Mouse (Mus musculus): ENCODE data around the gene Cic. TPM values are rescaled to one million over a fixed set of nuclear protein-coding genes. Genes with fewer than 3 reads are reported as not detected.
A peak's percentile ranks its signal among the peaks of the same experiment; 100 is the strongest.

Gene Cic
- total RNA-seq, 2 experiments from 2014 or later = 212 to 225 TPM

DNA sequence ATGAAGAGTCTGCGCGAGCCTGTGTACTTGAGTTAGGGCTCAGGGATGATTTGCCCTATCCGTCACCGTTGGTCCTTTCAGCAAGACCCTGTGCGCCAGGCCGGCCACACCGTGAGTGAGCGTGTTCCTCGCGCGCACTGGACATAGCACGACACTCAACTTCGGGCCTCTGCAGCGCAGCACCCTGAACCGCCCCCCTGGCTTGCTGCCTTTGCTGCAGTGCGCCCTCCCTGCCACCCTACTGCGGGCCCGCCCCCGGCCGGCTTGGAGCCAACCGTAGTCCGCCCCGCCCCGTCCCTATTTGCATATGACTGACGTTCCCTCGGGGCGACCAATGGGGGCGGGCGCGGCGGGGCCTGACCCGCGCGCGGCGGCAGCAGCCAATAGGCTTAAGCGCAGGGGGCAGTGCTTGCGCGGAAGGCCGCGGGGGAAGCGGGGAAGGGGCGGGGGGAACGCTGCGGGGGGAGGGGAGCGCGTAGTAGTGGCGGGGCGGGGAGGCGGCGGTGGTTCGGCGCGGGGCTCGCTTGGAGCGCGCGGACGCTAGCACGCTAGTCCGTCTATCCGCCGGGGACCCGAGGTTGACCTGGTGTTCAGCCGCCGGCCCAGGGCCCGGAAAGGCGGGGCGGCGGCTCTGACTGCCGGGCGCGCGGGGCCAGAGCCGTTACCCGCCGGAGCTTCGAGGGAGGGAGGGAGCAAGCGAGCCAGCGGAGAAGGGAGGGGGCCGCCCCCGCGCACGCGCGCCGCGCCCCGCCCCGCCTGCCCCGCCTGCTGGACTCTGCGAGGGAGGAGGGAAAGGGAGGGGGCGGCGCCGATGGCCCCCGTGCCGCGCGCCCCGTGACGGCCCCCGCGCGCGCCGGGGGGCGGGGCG is 14.5 kb downstream of the Cic start:
- DNase-seq (ENCODE audit: low spot score in 2 of 2) = peak; percentile 95 to 96

DNA sequence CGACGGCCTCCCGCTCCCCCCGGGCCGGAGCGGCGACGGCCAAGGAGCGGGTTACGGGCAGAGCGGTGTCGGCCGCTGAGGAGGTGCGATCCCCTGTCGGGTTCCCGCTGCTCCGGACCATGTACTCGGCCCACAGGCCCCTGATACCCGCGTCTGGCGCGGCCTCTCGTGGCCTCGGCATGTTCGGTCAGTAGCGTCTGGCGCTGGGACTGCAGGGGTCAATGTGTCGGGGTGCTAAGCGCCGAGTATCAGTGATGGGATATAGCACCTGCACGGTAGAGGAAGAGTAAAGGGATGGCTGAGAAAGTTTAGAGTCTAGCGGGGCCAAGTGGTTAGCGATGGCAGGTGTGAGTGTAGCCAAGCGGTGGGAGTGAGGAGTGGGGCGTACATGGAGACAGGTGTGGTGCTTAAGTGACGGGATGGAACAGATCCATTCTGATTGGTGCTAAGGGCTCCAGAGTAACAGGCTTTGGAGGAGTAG is 15.3 kb downstream of the Cic start:
- DNase-seq (ENCODE audit: low spot score in 2 of 2) = no peak

DNA sequence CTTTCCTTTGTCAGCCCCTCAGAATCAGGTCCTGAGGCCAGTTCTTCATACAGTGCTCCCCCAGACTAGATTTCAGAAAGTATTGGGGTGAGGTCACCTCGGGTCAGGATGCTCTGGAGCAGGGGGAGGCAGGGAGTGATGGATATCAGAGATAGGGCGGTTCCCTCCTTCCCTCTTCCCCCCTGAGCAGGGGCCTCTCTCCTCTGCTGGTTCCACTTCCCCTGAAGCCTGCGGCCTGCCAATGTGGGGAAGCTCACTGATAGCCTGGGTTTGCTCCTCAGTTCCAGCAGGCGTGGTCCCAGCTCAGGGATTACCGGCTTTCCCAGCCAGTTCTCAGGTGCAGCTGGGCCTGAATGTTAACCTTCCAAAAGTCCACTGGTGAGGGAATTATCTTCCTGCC is 16.1 kb downstream of the Cic start:
- DNase-seq (ENCODE audit: low spot score in 2 of 2) = no peak

DNA sequence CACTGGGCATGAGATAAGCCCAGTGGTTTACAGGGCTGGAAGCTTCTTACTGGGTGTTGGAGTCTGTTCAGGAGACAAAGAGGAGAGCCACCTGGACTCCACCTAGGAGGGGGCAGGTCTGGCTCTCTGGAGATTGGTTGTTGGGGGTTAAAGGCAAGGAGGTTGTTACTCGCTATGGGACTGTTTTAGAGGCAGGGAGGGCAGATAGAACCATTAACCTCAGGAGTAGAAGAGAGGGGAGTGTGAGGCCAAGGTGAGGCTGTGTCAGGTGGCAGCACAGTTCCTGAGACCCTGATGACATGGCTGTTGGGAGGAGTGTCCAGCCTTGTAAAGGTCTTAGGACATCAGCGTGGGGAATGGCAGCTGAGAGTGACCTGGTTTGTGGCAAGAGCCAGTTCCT is 16.7 kb downstream of the Cic start:
- no peak for DNase-seq (ENCODE audit: low spot score in 2 of 2)

DNA sequence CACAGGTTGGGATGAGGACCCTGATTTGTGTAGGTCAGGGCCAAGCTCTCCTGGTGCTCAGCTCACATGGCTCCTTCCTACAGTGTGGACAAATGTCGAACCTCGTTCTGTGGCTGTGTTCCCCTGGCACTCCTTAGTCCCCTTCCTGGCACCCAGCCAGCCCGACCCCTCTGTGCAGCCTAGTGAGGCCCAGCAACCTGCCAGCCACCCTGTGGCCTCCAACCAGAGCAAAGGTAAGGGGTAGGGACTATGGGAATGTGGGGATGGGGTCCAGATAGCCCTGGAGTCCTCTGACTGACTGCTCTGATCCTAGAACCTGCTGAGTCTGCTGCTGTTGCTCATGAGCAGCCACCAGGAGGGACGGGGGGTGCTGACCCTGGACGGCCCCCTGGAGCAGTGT is 17.3 kb downstream of the Cic start:
- no peak for DNase-seq (ENCODE audit: low spot score in 2 of 2)

DNA sequence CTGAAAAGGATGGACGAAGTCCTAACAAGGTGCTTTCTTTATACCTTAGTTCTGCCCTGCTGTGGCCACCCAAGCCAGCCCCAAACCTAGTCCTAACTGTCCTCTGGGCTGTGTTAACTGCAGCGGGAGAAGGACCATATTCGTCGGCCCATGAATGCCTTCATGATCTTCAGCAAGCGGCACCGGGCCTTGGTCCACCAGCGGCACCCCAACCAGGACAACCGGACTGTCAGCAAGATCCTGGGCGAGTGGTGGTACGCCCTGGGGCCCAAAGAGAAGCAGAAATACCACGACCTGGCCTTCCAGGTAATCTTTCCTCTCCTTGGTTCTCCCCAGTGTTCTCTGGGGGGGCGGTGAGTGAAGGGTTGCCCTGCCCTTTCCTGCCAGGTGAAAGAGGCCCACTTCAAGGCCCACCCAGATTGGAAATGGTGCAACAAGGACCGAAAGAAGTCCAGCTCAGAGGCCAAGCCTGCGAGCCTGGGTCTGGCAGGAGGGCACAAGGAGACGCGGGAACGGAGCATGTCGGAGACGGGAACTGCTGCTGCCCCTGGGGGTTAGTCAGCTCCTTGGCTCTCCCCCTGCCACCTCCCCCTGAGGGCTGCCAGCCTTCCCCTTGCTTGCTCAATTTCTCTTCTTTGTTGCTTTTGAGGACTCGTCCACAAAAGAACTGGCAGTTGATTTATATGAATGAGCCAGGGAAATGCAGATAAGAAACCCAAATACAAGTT is 18.2 kb downstream of the Cic start:
- DNase-seq (ENCODE audit: low spot score in 2 of 2) = no peak

DNA sequence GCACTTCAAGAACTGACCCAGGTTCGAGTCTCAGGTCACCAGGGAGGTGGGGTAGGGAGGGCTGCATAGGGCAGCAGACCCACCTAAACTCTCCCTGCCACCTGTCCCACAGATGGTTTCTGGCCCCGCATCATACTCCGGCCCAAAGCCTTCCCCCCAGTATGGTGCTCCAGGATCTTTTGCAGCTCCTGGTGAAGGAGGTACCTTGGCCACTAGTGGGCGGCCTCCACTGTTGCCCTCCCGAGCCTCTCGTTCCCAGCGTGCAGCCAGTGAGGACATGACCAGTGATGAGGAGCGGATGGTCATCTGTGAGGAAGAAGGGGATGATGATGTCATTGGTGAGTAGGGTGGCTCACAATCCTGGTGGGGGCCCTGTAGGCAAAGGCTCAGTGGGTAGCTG is 19.5 kb downstream of the Cic start:
- no peak for DNase-seq (ENCODE audit: low spot score in 2 of 2)

DNA sequence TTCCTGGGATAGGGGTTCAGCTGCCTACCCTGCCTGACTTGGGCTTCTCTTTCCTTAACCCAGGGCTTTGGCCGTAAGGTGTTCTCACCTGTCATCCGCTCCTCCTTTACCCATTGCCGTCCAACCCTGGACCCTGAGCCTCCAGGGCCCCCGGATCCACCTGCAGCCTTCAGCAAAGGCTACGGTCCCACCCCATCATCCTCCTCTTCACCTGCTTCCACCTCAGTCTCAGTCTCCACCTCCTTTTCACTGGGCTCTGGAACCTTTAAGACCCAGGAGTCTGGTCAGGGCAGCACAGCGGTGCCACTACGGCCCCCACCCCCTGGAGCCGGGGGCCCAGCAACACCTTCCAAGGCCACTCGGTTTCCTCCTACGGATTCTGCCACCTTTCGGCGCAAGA is 20.5 kb downstream of the Cic start:
- DNase-seq (ENCODE audit: low spot score in 2 of 2) = no peak

DNA sequence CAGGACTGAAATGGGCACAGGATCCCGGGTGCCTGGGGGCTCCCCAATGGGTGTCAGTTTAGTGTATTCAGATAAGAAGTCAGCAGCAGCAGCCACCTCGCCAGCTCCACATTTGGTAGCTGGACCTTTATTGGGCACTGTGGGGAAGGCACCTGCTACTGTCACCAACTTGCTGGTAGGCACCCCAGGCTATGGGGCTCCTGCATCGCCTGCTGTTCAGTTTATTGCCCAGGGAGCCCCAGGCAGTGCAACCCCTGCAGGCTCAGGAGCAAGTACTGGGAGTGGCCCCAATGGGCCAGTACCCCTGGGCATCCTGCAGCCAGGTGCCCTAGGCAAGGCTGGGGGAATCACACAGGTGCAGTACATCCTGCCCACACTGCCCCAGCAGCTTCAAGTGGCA is 21.2 kb downstream of the Cic start:
- DNase-seq (ENCODE audit: low spot score in 2 of 2) = no peak

DNA sequence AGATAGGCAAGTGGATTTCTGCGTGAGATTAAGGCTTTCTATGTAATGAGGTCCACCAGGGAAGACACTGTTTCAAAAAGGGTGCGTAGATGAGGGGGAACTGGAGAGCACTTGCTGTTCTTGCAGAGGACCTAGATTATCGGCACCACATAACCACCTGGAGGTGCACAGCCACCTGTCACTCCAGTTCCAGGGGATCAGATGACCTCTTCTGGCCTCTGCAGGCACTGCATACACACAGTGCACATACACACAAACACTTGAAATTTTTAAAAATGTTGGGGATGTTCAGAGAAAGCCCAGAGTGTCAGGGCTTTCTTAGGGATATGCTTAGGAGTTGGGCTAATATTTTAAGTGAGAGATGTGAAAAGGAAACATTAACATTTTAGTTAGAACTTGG is 22.4 kb downstream of the Cic start:
- DNase-seq (ENCODE audit: low spot score in 2 of 2) = no peak

DNA sequence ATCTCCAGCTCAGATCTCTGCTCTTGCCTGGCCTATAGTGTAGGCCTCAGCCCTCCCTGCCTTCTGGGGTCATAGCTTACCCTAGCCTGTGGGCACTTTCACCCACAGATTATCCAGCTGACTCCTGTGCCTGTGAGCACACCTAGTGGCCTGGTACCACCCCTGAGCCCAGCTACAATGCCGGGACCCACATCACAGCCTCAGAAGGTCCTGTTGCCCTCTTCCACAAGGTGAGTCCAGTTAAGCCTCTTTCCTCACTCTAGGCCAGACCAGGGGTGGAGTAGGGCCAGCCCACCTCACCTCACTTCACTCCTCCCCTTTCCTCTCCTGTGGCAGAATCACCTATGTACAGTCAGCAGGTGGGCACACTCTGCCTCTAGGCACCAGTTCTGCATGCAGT is 23.0 kb downstream of the Cic start:
- DNase-seq (ENCODE audit: low spot score in 2 of 2) = no peak

DNA sequence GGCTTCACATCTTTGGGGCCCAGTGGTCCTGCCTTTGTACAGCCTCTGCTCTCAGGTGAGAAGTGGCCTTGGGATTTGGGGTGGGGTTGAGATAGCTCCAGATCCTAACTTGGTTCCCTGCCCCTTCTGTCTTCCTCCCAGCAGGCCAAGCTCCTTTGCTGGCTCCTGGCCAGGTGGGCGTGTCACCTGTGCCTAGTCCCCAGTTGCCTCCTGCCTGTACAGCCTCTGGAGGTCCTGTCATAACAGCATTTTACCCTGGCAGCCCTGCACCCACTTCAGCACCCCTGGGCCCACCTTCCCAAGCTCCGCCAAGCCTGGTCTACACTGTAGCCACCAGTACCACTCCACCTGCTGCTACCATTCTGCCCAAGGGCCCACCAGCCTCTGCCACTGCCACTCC is 23.4 kb downstream of the Cic start:
- DNase-seq (ENCODE audit: low spot score in 2 of 2) = no peak

DNA sequence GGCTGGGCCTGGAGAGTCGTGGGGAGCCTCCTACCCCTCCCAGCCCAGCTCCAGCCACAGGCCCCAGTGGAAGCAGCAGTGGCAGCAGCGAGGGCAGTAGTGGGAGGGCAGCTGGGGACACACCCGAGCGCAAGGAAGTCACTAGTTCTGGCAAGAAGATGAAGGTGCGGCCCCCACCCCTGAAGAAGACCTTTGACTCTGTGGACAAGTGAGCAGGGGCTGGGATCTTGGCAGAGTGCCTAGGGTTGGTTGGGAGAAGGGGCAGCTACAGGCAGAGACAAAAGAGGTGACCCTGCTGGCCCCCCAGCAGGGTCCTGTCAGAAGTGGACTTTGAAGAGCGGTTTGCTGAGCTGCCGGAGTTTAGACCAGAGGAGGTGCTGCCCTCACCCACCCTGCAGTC is 24.6 kb downstream of the Cic start:
- DNase-seq (ENCODE audit: low spot score in 2 of 2) = no peak

DNA sequence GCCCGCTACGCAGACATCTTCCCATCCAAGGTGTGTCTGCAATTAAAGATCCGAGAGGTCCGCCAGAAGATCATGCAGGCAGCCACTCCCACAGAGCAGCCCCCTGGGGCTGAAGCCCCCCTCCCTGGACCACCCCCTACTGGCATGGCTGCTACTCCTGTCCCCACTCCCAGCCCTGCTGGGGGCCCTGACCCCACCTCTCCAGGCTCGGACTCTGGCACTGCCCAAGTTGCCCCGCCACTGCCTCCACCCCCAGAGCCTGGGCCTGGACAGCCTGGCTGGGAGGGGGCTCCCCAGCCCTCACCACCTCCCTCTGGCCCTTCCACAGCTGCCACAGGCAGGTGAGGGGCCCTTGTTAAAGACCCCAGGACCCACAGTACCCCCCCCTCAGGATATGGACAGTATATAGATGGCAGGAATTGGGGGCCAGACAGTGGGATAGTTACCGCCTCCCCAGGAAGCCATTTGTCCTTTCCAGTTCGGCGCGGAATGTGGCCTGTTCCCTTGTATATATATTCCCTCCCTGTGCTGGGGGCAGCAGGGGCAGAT is 25.8 kb downstream of the Cic start:
- DNase-seq (ENCODE audit: low spot score in 2 of 2) = no peak

DNA sequence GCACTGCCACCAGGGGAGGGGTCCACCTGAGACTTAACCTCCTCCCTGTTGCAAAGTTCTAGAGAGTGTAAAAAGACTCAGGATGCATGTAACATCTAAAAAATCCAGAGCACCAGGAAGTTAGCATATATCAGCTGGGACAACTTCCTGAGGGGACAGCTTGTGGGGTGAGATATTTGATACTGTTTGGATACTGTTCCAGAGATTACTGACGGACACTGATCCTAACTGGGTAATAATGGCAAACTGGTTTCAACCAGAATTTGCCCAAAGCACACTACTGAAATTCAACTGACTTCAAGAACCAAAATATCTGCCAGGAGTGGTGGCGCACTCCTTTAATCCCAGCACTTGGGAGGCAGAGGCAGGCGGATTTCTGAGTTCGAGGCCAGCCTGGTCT is 27.0 kb downstream of the Cic start:
- no peak for DNase-seq (ENCODE audit: low spot score in 2 of 2)

DNA sequence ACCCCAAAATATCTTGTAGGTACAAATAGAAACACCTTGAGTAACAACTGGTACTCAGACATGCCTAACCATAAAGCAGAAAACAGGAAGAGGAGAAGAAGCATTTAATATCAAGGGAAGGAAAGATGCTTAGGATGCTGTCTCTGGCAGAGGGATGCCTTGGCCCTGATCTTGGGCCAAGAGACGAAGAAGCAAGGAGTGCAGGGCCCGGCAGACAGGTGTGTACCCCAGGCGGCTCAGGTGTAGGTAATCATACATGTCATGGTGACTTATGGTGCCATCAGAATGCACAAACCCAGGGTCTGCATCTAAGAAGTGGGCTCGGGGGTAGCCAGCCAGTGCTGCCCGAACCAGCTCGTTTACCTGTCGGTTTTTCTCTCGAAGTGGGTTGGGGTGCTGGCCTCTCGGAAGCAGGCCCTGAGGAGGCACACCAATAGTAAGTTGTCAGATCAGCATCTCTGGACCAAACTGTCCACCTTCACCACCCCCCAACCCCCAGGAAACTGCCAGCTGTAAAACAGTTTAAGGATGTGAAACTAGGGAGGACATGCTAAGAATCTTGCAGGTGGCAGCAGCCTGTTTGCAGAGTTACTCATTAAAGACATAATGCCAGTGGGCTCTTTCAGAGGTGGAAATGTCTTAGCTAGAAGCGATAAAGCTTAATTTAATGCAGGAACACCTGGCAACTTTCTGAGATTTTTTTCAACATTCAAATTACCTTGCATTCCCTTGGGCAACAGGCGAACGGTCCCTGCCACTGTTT is 27.6 kb downstream of the Cic start:
- DNase-seq (ENCODE audit: low spot score in 2 of 2) = no peak

DNA sequence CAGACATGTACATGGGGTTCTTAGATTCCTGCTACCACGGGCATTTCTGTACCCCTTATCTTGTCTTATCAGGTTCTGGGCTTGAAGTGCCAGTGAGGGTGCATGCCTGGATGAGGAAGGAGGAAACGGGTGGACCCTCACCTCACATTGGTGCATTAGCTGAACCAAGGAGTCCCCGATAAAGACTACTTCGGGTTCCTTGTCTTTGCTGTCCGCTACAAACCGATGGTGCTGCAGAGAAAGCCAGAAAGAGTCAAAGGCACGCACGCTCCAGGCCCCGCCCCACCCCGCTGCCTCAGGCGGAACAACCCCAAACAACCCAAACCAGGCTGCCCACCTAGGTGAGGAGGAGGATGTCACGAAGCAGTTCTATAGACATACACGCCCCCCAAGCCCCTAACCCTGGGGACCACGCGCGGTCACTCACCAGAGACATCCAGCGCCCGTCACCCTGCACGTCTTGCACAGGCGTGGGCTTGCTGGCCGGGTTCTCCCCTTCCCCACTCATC is 29.5 kb downstream of the Cic start:
- no peak for DNase-seq (ENCODE audit: low spot score in 2 of 2)

DNA sequence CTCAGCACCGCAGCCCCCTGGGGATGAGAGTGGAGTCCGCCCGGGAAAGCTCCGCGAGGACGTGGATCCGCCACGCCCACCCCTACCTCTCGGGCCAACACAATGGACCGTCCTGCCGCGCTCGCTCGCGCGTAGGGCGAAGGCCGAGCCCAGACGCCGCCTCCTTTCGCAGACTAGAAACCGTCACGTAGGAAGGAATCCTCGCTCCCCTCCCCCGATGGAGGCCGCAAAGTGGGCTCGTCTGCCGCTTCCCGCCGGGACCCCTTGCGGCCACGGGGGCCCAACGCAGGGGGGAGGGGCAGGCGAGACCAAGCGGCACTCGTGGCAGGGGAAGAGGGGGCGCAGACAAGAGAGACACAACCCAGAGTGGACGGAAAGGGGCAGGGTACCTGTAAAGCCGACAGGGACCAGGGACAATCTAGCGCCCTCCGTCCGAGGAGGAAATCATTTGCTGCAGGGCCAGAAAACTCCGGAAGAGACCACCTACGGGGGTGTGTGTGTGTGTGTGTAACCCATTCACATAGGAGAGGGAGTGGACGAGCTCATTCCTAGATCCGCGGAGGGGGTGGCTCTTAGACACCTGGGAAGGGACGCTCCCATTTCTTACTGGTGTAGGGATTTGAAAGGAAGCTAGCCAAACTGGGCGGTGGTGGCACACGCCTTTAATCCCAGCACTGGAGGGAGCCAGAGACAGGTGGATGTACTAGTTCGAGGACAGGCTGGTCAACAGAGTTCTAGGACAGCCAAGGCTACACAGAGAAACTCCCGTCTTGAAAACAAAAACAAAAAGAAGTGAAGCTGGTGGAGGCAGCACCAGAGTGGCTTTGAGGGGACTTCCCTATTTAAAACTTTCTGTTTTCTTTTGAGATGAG is 30.2 kb downstream of the Cic start, which contains the start of gene Pafah1b3:
Gene Pafah1b3 (minus strand): TSS at position 533 of the 872 bp plus-strand sequence.
- DNase-seq (ENCODE audit: low spot score in 2 of 2) = peak; percentile 77 to 84

DNA sequence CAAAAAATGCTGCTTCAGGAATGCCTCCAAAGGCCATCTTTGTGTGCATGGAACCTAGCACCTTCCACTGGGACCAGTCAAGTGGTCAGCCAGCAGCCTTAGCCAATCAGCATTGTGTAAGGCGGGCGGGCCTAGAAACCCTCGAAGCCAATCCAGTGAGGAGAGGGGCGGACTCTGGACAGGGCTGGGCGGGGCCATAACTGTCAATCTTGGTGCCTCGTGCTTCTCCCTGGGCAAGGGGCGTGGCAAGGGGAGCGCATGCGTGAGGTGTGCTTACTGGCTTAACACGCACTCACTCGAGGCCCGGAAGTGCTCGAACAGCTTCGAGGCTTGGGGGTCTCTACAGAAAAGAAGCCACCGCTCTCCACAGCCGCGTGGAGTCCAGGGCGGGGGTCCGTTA is 33.6 kb downstream of the Cic start, which contains the start of gene Prr19:
Gene Prr19 (plus strand): TSS at position 349 of the 400 bp plus-strand sequence.
- DNase-seq (ENCODE audit: low spot score in 2 of 2) = no peak

Measured in left cerebral cortex, adult 18-20 months (tissue).